Mouse (Mus musculus) lung, postnatal 4 days (tissue): ENCODE measurements around the gene Gng2.

Source experiments
- DNase-seq, 2 experiments: peaks; one replicate each; pipeline ENCODE4 v3.0.0; 2021

Gene Gng2

DNA sequence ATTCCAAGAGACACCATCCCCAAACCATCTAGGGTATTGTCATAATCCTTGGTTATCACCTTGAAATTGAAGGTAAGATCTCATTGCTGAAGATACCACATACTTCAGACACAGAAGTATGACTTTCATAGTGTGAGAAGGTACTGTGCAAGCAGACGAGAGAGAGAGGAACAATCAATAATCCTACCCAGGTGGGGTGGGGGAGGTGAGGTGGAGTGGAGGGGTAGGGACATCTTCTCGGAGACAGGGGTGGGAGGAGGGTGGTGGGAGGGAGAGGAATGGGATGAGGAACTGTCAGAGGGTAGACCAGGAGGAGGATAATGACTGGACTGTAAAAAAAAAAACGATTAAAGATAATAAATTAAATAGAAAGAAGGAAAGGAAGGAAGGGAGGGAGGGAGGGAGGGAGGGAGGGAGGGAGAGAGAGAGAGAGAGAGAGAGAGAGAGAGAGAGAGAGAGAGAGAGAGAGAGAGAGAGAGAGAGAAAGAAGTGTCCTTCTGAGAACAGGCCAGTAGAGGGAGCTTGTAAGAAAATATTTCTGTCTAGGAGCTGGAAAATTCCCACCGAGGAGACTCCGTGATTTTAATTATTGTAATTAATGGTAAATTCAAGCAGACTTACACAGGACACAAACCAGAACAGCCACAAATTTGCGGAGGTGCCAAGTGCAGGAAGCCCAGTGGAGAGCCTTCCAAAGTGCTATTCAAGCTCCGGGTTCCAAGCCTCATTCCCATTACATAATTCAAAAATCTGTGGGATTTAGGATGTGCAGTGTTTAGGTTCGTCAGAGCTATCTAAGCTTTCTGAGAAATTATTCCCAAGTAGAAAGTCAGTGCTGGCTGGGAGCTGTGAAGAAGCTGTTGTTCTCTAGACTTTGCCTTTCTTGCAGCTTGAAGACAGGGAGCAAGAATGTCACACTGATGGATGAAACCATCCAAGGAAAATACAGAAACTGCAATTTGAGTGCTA lies 118.3 kb downstream of the Gng2 start:
- DNase-seq: no peak

DNA sequence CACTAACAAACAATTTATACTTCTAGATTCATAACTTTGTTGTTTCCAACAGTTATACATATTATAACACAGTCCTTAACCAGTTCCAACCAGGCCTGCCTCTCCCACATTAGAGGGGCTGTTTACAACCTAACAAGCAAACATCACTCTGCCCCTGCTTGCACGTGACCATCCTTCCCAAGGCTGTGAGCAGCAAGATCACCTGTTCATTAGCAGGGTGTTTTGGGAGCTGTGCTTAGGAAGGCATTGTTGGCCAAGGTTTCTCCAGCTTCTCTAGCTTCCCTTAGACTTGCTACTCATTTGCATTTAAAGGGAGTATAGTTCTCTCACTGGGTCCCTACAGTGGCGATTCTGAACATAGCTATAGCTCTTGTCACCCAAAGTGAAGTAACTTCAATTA lies 119.1 kb downstream of the Gng2 start:
- no peak for DNase-seq

DNA sequence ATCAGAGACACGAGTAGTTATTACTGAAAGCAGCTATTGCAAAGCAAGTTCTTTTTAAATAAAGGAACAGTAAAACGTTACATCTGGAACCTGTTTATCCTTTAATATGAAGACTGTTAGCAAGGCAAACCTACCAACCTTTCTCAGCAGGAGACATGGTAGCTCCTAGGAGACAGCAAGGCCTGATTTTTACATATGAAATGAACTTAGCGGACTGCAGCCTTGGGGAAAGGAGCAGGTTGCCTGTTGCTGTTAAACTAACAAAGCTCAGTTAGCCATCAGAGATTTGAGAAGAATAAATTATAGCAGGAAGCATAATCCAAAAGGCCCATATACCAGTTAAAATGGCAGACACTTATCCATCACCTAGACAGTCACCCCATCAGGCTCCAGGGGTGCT lies 124.0 kb downstream of the Gng2 start:
- no peak for DNase-seq

DNA sequence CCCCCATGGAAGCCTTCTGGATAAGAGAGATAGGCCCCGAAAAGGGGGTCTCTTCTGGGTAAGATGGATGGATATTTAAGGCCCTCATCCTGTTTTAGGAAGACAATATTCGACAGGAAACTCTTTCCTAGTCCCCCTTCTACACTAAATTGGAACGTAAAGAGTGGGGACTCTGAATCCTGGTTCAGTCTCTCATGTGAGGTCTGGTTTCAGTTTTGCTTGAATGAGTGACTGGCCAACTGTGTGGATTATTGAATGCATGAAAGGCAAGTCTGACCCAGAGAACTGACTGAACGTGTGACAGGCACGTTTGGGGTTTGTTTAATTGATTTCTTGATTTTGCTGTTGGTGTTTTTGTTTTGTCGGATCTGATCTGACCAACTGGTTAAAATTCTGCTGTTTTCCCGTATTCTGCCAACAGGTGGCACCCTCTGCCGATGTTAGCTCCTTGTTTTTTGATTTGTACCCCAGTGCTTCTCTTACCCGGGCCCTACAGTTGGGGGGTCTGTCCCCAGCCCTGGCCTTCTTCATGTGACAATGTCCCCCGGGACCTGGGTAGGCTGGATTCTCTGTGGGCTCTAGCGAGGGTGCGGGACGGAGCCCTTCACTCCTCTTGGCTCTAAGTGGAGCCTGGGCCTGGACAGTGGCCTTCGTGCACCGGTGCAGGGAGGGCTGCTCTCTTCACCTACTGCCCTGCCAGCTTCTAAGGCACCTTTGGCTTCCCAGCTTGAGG lies 137.7 kb downstream of the Gng2 start:
- DNase-seq: peak; percentile 26 to 71

DNA sequence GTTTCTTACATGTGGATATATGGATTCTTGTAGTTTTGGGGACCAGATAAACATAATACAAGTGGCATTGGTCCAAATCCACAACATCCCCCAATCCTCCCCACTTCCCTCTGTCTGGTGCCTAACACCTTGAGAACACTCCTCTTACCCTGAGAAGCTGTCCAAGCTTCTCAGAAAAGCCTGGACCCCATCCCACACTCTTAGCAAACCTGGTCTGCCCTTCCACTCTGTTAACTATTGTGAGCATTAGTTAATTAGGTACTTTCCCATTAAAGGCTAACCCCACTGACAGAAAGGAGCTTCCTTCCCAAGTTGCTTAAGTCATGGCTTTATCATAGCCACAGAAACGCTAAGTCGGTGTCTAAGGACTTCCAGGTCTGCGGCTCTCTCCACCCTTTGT lies 141.1 kb downstream of the Gng2 start:
- DNase-seq: no peak

DNA sequence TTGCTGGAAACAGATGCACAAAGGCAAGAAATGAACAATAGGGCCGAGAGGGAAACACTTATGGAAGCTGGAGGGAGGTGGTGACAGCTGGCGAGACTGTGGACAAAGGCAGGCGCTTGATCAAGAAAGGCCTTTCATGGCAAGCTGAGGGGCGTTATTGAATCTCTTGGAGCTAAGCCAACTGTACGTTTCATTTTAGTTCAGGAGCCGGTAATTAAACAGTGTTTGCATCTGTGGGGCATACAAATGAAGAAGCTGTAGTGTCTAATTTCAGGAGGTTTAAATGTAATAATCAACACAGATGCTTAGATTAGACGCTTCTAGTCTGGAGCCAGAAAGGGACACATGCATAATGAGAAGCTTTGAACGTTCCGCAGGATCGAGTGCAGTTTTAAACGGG lies 151.9 kb downstream of the Gng2 start:
- DNase-seq: no peak

DNA sequence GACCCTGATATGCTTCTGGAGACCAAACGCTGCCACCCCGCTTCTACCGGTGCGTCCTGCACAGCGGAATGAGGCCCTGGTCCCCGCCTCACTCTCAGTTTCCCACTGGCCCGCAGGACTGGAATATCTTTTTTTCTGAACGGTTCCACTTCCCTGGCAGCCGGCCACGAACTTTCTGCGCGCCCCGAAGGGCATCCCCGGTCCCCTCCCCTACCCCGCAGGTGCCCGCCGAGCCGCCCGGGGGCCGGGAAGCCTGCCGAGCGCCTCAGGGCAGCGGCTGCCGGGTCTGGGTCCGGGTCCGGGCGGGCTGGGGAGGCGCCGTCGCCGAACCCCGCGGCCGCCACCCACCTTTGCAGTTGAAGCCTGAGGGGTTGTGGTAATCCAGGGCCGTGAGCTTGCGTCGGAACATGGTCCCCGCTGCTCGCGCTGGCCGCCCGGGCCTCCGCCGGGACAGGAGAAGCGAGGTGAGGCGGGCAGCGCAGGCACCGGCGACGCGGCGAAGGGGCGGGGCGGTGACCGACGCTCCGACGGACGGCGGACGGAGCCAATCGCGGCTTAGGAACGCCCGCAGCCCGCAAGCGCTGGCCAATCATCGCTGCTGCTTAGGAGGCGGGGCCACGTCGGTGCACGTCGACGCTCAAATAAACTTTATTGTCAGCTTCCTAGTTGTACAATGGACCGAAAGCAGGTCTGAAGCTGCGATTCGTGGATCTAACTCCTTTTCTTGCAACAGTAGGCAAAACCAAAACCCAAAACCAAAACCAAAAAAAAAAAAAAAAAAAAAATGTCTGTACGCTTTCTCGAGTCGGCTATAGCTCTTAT lies 153.9 kb downstream of the Gng2 start, which contains the start of gene Rtraf:
Rtraf (minus strand) TSS at position 504 of the 822 bp plus-strand sequence.
- DNase-seq: peak; percentile 95 to 96
